Mouse (Mus musculus) monocyte, adult 5-6 weeks (primary cell): ENCODE results near the gene Ube4b. TPM values are rescaled to one million over a fixed set of nuclear protein-coding genes. Genes with fewer than 3 reads are reported as not detected.
A peak's percentile ranks its signal among the peaks of the same experiment; 100 is the strongest.

Experiments
- ATAC-seq: fragments of 153-309, 156-312 bp; replicated peaks from 2 replicates; pipeline ENCODE4 v1.8.0; 2017; ENCODE audit warnings: mild to moderate bottlenecking; ENCODE audit not compliant: low TSS enrichment, insufficient number of reproducible peaks, severe bottlenecking, poor library complexity, low FRiP score
- total RNA-seq: library from RNA; stranded (forward); fragments of 200-1000, 200-491, 200-594 nt; gene quantifications from 3 replicates; pipeline ENCODE4 v1.2.3, GENCODE M21; 2017

The Ube4b gene
- total RNA-seq, 1 experiment from 2014 or later = 20.9 TPM

- ATAC-seq = no peak
Measured at GRCm38 (mm10) chr4:149322286-149322685, 104.3 kb downstream of the Ube4b start.

DNA sequence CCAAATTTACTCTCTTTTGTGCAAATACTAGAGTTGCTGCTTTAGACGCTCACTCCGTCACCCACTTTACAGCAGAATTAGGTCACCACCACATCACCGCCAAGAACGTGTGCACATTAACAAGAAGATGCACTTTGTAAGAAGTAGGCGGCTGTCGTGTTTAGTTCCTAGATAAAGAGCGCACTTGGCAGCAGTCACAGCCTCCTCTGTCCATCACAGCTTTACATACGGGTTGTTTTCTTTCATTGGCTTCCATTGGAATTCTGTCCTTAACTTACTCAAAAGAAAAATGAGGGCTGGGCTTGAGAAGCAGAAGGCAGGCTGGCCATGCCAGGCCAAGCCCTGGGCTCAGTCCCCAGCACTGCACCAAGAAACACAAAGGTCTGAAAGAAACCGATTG is 107.5 kb downstream of the Ube4b start:
- ATAC-seq = no peak

DNA sequence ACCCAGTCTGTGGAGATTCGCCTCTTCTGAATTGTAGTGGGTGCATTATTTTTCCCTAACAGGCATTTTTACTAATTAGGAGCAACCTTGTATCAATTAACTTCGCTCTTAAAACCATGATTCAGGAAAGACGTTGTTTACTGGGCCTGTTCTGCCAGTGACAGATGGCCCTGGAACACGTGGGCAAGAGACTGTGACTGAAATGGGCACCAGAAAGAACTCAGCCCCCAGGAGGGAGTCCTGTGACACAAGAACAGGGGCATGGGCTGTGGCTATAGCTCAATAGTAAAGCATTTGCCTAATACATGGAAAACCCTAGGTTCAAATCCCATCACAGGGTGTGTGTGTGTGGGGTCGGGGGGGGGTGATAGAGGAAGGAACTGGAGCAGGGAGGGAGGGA is 109.2 kb downstream of the Ube4b start:
- ATAC-seq = no peak

- ATAC-seq = no peak
Measured at GRCm38 (mm10) chr4:149314275-149314837, 112.2 kb downstream of the Ube4b start.

GRCm38 (mm10) chr4:149313558-149314253 is 112.8 kb downstream of the Ube4b start:
- no peak for ATAC-seq

GRCm38 (mm10) chr4:149311996-149312395 is 114.6 kb downstream of the Ube4b start:
- ATAC-seq = no peak

DNA sequence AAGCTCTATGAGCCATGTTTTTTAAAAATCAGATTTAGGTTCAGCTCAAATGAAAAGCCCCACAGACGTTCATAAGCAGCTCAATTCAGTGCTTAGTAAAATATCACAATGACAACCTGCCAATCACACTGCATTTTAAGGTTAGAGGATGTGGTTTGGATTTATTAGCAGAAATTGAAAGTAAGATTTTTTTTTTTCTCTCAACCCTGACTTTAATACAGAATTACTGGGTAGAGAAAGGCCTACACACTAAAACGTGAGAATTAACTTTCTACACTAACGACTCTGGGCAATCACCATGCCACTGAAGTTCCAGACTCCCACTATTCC is 118.1 kb downstream of the Ube4b start:
- no peak for ATAC-seq

DNA sequence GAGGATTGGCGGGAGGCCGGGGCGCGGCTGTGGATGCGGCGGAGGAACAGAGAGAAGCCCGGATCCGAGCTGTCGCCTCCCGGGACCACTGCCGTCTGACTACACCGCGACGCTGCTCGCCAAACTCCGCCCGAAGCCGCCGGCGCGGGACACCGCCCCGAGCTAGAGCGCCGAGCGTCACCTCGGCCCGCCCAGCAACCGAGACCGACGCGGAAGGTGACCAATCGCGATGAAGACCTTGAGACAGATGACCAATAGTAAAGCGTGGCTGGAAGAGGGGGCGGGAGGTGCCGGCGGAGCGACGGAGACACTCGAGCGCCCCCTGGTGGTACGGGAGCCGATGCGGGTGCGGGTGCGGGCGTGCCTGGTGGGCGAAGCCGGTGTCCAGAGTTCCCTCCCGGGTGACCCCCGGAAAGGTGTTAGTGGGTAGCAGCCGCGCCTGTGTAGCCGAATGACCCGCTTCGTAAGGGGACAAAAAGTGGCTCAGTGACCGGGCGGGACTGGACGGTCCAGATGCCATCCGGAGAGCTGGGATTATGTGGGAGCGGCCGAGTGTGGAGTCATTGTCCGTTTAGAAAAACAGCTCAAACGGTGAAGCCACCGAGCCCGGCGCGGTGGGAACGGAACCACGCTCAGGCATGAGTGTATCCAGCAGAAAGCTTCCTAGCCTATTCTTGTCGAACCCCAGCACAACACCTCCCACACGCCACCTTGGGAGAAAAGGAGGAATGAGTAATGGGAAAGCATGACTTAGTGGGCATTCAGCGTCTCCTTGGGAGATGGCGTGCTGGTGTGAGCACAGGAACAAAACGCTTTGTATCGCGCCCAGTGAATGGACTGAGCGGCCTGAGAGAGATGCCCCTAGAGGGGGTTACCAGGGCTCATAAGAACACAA is 118.7 kb downstream of the Ube4b start, which contains the start of gene Kif1b:
Gene Kif1b (minus strand): TSS at position 98 of the 895 bp plus-strand sequence.
- peak; percentile 99 for ATAC-seq

GRCm38 (mm10) chr4:149306712-149307595 is 119.6 kb downstream of the Ube4b start:
- no peak for ATAC-seq

- no peak for ATAC-seq
Measured at GRCm38 (mm10) chr4:149305761-149306711, 120.5 kb downstream of the Ube4b start.

- ATAC-seq = no peak
Measured at GRCm38 (mm10) chr4:149304466-149304865, 122.1 kb downstream of the Ube4b start.

GRCm38 (mm10) chr4:149303502-149303901 is 123.0 kb downstream of the Ube4b start:
- no peak for ATAC-seq

- ATAC-seq = no peak
Measured at GRCm38 (mm10) chr4:149302751-149303150, 123.8 kb downstream of the Ube4b start.

GRCm38 (mm10) chr4:149302136-149302535 is 124.4 kb downstream of the Ube4b start:
- no peak for ATAC-seq

DNA sequence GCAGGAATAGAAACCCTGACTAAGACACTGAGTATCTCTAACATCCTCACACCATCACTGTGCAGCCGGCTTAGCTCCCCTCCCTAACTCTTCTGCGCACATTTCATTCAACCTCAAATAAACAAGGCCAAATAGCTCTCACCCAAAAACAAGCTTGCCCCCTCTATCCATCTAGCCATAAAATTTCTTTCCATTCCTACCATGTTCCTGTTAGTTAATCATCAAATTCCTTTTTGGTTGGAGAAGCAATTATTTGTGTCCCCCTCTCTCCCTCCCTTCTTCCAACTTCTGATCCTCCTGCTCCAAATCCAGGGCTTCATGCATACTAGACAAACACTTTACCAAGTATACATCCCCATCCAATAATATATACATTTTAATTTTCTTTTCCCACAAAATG is 130.0 kb downstream of the Ube4b start:
- no peak for ATAC-seq

GRCm38 (mm10) chr4:149292984-149293383 is 133.6 kb downstream of the Ube4b start:
- no peak for ATAC-seq

DNA sequence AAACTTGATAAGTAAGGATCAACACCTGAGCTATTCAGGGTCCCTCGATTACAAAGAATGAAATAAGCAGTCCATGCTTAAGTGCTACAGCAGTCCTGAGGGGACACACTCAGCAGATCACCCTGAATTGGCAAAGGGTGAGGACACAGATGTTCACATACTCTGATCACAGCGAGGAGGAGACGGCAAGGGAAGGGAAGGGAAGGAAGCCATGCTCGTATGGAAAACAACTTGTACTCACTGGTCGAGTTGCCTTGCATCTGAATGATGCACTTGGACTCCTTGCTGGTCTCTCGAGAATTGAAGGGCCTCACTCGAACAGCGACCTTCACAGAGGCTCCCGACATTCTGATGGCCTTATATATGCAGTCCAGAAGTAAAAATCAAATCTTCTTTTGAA is 135.5 kb downstream of the Ube4b start:
- ATAC-seq = no peak
